Mouse (Mus musculus) hindlimb bud, embryonic 11.5 days (tissue): Measurements from ENCODE around the gene Pcbd2.

ENCODE experiments used
- DNase-seq: peaks from one replicate; pipeline ENCODE4 v3.0.0-alpha.2; 2012; ENCODE audit warnings: low read depth, low spot score; ENCODE audit errors: extremely low spot score

Gene Pcbd2

DNA sequence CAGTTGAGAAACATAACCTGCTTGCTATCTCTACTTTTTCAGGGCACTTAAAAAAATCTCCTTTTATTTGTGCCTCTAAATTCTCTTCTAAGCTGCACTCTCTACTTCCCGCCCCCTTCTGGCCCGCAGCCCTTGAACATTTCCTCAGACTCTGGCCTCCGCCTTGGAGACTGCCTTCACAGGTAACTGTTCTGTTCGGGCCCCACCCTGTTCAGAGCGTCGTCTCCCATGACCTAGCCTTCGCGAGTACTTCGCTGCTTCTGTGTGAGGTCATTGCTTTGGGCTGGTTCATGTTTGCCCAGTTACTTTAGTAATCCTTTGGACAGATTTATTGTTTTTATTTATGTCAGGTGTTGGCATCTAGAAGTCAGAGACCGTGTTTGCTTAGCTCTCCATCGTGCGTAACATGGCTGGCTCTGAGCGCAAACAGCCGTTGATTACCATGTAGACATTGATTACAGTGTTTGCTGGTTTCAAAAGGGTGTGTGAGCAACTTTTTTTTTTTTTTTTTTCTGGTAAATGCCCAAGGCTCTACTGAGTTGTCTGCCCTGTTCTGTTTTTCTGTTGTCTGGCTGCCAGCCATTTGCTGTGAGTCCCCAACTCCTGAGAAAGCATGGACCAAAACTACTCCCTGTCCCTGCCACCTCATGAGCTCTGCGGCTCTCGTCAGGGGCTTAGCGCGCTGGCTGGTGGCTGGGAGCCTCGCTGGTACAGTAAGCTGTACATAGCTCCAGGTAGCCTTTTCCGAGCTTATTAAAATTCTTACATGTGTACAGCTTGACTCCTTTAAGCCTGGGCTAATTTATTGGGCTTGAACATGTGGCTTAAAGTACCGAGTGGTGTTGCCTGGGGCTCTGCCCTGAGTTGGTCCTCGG lies 6.7 kb downstream of the Pcbd2 start:
- no peak for DNase-seq

DNA sequence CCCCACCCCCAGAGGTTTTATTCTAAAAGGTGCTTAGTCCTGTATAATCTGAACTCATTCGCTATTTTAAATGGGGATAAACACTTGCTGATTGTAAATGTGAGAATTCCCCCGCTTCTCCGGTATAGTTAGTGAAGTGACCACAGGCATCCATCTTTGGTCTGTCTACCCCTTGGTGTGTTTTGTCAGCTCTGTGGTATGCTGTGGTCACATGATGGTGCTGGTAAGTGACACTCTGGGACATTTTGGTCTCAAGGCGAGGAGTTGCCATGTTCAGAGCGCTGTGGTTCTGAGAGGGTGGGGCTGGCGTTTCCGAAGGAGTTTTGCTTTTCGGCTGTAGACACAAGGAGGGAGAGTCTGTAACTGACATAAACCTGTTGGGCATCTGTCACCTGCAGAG lies 10.7 kb downstream of the Pcbd2 start:
- no peak for DNase-seq

GRCm38 (mm10) chr13:55742306-55742705 lies 15.1 kb downstream of the Pcbd2 start:
- DNase-seq, result no peak

DNA sequence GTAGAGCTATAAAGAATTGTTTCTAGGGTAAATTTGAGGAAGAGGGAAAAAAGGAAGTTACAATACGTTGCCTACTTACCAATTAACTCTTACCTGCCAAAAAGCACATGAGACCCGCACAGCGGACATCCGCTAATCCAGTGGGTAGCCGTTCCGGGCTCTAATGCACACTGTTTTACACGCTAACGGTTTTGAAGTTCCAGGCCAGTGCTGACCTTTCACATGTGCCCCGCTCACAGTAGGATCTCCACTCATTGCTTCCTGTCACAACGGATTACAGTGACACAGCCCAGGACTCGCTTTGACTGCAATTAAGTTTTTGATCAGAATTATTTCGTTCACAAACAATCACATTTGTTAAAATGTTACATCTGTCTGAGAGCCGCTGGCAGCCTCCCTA lies 27.2 kb downstream of the Pcbd2 start:
- peak; percentile 93 for DNase-seq

DNA sequence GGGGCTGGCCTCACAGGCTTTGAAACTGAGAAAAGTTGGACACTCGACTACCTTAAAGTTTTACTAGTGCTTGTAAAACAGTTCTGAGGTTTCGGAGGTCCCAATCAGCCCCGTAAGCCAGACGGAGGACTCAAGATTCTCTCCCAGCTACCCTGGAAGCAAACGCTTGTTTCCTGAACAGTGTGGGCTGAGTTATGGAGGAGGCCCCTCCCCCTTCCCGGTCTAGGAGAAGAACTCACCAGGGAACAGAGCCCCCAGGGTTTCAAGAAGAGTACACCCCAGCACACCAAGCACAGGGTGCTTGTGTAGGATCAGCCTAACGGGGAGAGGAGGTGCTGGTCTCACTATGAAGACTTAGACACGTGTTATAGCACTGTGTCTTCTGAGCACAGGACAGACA lies 29.6 kb downstream of the Pcbd2 start:
- DNase-seq, result no peak

DNA sequence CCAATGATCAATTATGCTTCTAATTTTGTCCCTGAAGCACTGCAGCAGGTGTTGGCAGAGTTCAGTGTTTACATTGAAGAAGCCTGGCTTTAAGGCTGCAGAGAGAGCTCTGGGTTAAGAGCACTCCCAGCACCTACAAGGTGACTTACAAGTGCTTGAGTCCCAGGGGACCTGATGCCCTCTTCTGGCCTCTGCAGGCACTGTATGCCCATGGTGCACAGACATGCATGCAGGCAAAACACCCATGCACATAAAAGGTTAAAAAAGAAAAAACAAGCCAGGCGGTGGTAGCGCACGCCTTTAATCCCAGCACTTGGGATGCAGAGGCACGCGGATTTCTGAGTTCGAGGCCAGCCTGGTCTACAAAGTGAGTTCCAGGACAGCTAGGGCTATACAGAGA lies 30.5 kb downstream of the Pcbd2 start:
- no peak for DNase-seq

GRCm38 (mm10) chr13:55760576-55760975 lies 33.4 kb downstream of the Pcbd2 start:
- no peak for DNase-seq

DNA sequence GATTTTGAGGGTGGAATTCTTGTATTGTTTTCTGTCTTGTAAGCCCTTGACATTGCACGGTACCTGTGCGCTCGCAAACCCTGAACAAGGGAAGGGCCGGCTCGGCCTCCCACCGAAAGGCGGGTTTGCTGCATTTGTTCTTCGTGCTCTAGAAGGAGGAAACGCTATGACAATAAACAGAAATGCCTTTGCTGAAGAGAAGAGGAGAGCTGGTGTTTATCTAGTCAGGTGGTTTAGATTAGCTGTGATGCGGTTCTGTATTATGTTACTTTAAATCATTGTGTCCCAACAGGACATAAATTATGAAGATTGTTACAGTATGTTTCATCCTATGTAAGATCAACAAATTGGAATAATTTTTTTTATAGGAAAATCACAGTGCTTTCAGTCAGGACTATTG lies 34.3 kb downstream of the Pcbd2 start:
- DNase-seq, result no peak

- no peak for DNase-seq
Observed at GRCm38 (mm10) chr13:55774352-55774751, 47.2 kb downstream of the Pcbd2 start.

DNA sequence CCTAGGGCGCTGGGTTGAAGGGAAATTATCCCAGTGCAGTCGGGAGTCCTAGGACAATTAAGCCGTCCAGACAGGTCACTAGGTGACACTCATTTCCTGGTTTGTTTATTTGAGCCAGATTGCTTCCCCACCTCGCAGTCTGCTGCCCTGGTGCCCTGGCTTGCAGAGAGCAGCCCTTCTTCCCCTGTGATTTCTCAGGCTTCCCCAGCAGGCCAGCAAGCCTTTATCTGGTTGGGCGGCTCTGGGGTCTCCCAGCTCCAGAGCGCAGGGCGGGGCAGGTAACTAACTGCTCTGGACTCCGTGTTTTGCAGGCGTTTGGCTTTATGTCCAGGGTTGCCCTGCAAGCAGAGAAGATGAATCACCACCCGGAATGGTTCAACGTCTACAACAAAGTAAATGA lies 47.9 kb downstream of the Pcbd2 start:
- DNase-seq, result no peak

DNA sequence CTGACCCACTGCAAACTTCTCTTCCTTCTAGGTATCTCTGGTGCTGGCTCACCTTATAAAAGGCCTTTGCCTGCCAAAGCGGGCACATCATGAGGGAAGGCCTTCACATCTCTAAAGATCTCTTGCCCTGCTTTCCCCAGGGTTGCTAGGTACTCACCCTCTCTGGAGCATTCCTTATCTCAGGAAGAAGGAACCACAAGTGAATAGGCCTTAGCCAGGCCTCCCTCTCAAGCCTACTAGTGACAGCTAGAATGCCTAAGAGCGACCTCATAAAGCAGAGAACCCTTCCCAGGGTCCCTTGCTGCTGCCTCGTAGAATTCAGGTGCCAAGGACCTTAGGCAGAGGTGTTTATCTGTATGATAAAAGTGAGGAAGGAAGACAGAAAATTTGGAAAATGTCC lies 57.1 kb downstream of the Pcbd2 start, which contains the start of gene Catsper3:
Catsper3 (plus strand) TSS at position 301 of the 400 bp plus-strand sequence.
- DNase-seq, result no peak

GRCm38 (mm10) chr13:55786120-55786519 lies 59.0 kb downstream of the Pcbd2 start:
- DNase-seq, result no peak

DNA sequence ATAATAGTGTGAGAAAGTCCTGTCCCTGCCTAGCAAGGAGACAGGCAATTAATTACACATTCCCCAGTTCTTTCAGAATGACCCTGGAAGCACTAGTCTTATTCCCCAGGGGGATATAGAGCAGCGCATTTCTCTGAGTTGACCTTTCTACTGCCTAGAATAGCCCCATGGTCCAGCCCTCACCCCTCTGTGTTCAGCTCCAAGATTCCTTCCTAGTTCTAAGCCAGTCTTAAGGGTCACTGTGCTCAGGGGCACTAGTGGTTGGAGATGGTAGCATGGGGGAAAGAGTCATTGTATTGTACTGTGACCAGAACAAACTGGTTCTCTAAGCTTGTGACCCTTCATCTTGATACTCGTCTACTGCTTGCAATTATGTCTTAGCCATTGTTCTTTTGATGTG lies 74.1 kb downstream of the Pcbd2 start:
- DNase-seq, result no peak

DNA sequence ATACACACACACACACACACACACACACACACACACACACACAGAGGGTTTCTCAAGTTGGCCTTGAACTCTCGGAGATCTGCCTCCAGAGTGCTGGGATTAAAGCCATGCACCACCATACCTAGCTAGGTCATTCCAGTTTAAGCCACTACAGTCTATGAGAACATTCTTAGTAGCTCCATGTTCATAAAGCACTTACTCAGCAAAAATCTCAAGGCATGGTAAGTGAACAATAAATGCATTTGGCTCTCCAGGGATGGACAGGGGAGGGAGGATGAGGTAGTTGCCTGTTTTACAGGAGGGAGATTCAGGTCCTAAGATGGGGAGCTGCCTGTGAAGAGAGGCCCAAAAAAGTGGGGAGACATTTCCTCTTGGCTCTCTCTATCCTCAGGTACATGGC lies 76.8 kb downstream of the Pcbd2 start:
- DNase-seq, result no peak

- no peak for DNase-seq
Observed at GRCm38 (mm10) chr13:55809041-55809623, 82.0 kb downstream of the Pcbd2 start.

DNA sequence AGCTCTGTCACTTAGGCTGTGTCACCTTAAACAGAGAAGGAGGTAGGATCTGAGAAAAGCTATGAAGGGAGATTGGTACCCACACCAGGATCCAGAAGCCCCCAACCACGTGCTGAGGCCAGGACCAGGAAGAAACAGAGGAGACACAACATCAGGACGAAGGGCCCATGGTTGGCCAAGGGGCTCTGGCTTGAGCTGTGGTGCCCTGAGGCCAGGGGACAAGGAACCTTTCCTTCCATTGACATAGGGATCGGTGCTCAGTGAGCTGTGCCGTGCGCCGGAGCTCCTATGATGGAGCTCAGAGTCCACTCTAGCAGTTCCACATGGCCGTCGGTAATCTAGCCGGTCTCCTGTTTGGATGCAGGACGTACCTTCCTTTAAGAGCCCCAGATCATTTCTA lies 82.5 kb downstream of the Pcbd2 start:
- no peak for DNase-seq

GRCm38 (mm10) chr13:55810947-55811346 lies 83.8 kb downstream of the Pcbd2 start:
- no peak for DNase-seq

DNA sequence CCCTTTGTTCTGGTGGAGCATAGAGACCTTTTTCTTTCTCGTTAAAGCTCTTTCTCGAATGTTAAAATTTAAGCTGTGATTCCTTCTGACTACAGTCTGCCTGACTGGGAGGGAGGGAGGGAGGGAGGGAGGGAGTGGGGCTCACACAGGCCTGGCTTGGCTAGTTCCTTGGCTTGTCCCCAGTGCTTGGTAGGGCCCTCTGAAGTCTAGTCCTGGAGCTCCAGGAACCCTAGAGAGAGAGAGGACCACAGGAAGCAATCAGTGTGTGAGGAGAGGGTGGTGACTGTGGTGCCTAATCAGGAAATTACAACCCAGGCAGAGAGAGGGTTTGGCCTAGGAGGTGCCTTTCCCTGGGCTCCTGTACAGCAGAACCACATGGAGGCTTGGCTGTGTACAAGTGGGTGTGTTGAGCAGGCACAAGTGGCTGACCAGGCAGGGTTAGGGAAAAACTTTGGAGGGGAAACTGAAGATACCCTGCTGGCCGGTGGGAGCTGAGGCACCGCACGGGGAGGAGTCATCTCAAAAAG lies 86.4 kb downstream of the Pcbd2 start:
- no peak for DNase-seq

GRCm38 (mm10) chr13:55814834-55815233 lies 87.7 kb downstream of the Pcbd2 start:
- DNase-seq, result no peak

GRCm38 (mm10) chr13:55822499-55822898 lies 95.3 kb downstream of the Pcbd2 start:
- no peak for DNase-seq

DNA sequence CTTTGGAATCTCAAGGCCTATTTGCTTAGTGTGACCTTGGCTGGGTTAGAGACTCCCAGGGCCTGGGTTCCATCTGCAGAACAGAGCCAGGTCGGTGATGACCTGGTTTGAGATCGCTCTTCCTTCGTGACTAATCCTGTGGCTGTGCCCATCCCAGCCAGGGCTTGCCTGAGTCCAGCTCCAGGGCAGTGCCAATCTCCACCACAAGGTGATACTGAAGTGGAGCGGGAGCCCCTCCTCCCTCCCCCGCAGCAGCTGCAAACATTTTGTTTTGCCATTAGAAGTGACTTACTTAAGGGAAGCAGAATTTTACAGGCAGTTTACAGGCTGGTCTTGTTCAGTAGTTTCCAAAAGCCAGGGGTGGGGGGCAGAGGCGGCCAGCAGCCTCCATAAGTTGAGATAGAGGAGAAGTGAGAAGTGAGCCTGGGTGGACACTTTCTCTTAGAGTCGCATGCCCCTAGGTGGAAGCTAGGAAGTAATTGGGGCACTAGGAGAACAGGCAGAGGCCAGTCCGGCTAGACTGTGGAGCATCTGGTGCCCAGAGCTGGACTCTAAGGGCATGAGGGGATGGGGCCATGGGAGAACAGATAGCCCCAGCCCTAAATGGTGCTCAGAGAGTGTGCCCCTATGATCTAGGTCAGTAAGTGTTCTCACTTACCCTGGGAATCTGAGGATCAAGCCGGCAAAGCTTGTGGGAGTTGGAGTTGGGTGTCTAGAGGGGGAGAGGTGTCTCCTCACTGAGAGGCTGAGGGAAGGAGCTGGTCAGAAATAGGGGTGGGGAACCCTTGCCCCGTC lies 97.2 kb downstream of the Pcbd2 start:
- no peak for DNase-seq
